Mouse (Mus musculus) left cerebral cortex, postnatal 36 days (tissue): ENCODE results near the gene BC025920. TPM values are rescaled to one million over a fixed set of nuclear protein-coding genes. Genes with fewer than 3 reads are reported as not detected.

Experiments used
- DNase-seq, 2 experiments: peaks; one replicate each; pipeline ENCODE4 v3.0.0; 2021 to 2022; ENCODE audit warnings: low spot score in 2 of 2, mixed read lengths in 1 of 2
- intact Hi-C: fragments of 180-260 bp; cut with DNase I; formaldehyde crosslinking; loops from one replicate; pipeline ENCODE4 v1.15.1; 2025
- total RNA-seq, 2 experiments: library from RNA; stranded (reverse); gene quantifications; 2 replicates each; pipeline ENCODE4 v1.2.3; 2021

BC025920 gene
- total RNA-seq, 2 experiments from 2014 or later: 3.5 to 3.6 TPM

DNA sequence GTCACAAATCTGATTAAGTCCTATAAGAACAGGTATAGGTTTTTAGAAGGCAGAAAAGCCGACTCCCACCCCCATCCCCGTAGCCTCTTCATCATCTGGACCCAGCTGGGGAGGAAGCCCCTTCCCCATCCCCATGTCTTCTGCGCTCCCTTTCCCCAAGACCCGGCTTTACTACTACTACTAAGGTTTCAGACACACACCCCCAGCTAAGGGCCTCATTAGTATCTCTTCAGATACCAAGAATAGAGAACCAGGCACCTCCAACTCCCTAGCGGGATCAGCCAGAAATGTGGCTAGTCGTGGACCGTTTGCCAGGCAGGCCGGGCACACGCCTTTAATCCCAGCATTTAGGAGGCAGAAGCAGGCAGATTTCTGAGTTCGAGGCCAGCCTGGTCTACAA lies 6.0 kb upstream of the BC025920 start:
- DNase-seq: no peak
- intact Hi-C loops: loop anchor here (5.0 kb wide), 1 partner anchor 98 kb away; the partner anchor contains the start of gene S1pr4

DNA sequence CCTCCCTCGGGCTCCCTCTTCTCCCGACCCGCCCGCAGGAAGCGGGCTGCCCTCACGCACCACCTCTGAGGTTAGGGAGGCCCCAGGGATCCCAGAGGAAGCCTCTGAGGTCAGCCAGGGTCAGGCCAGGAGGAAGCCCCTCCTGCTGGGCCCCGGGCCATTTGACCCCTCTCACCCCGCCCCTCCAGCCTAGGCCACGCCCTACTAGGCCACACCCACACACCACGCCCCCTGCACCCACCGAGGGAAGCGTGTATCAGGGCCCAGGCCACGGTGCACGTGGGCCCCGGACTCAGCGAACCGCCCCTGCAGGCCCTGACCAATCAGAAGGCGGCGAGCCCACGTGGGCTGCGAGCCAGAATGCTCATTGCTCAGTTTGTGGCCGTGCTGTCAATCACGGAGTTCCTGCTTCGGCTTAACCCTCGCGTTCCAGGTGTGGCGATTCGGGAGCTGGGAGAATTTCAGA lies 5.3 kb upstream of the BC025920 start, which contains the start of gene Tle6:
Gene Tle6, minus strand, starts transcription at position 336 of the 466 bp plus-strand sequence.
- peak; percentile 87 to 90 for DNase-seq
- intact Hi-C loops: loop anchor here (5.0 kb wide), 1 partner anchor 98 kb away; the partner anchor contains the start of gene S1pr4

DNA sequence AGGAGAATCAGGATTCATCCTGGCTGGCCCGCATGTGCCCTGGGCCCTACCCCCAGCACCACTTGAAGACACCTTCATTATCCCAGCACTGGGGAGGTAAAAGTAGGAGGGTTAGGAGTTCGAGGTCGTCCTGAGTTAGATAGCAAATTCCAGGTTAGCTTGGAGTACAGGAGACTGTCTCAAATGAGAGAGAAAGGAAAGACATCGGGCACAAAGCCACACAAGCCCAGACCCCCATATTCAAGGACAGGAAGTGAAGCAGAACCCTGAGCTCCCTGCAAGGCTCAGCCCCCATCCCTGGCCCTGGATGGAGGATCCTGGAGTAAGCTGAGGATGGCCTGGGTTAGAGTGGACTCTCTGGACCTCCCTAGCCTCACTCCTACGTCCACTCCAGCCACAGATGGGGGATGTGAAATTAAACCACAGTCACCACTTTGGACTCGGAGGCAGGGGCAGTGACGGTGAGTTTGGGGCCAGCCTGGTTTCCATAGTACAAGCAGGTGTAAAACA lies 4.6 kb upstream of the BC025920 start:
- DNase-seq: no peak
- intact Hi-C loops: loop anchor here (5.0 kb wide), 1 partner anchor 99 kb away; the partner anchor contains the start of gene S1pr4

DNA sequence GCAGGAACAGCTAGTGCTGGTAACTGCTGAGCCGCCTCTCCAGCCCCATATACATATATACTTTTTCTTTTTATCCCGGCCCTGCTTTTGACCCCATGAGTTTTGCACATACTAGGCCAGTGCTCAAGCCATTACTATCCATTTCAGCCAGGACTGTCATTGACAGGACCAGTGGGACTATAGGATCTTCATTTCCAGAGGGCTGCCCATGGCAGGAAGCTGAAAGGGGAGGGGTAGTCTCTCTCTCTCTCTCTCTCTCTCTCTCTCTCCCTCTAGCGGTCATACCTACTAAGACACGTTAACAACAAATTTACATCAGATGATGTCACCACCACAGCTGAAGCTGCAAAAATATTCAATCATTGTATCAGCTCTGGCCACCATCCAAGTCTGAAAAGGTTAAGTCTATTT lies 3.3 kb upstream of the BC025920 start:
- intact Hi-C loops: loop anchor here (5.0 kb wide), 1 partner anchor 100 kb away; the partner anchor contains the start of gene S1pr4
- DNase-seq: no peak

DNA sequence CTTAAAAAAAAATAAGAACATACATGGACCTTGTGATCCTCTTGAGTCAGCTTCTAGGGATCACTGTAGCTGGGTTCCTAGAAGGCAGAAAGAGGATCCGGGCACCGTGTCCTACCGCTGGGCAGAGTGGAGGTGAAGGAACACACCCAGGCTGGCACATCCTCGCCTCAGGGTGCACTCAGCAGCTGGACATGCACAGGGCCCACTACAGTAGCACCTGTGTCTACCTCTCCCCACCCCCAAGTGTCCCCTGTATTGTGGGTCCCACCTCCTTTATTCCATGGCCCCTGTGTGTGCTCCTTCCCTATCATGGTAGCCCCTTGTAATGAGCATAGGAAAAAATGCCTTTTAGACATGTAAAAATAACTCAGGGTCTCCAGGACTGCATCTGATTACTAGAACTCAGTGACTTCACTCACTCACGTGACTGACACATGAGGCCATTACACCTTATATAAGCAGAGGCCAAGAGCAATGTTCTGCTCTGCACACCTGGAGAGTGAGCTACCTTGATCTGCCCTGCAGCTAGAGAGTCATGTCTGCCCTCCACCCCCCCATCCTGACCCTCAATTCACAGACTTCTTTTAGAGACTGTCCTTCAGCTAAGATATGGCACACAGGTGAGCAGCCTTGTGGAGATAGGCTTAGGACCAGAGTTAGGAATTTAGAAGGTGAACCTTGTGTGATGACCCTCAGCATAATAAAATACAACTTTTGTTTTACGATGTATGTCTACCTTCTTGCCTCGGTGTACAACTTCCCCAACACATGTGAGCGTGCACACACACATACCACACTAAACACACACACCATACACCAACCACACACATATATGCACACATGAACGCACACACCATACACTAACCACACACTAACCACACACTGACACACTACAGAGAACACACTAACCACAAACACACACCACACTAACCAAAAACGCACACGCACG lies 1.8 kb upstream of the BC025920 start:
- intact Hi-C loops: loop anchor here (2.0 to 5.0 kb wide), 2 partner anchors 41 to 102 kb away; partner anchors contain the start of gene S1pr4
- DNase-seq: no peak

DNA sequence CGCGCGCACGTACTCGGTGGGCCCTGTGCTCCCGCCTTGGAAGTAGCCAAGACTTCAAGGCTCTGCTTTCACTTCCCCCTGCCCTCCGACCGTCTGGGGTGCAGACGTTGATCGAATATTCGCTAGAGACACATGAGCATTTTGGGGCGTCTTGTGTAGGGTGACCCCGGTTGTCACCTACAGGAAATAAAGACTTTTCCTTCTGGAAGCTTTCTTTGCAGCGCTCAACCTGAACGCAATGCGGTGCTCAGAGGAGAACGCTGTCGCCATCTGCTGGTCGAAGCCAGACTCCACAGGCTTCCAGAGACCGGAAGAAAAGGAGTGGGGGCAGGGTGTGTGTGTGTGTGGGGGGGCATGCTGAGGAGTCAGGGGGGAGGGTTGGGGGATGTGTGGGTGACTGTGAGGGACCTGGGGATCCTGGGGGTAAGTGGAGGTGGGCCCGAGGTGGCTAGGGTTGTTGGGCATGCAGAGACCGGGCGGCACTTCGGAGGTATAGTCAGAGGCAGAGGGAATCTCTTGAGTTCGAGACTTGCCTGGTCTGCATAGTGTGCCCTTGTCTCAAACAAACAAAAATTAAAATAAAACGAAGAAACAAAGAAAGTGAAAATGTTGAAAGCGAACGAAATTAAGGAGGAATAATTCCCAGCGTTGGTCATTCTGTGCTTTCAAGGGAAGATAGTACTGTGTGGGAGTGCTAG lies 953 bp upstream of the BC025920 start:
- intact Hi-C loops: loop anchor here (2.0 to 5.0 kb wide), 2 partner anchors 42 to 103 kb away; partner anchors contain the start of gene S1pr4
- DNase-seq: peak; percentile 83 to 88

DNA sequence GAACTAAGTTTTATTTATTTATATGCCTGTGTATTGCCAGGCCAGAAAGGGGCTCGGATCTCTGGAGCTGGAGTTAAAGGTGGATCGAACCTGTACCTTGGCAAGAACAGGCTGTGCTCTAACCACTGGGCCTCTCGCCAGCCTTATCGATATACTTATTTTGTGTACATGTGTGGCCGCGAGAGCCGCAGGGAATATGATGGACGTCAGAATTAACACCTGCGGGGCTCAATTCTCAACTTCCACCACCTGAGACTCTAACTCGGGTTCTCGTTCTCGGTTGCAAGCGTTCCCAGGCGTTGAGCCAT lies 450 bp upstream of the BC025920 start:
- no peak for DNase-seq
- intact Hi-C loops: loop anchor here (2.0 kb wide), 1 partner anchor 43 kb away; no protein-coding TSS in a partner anchor

DNA sequence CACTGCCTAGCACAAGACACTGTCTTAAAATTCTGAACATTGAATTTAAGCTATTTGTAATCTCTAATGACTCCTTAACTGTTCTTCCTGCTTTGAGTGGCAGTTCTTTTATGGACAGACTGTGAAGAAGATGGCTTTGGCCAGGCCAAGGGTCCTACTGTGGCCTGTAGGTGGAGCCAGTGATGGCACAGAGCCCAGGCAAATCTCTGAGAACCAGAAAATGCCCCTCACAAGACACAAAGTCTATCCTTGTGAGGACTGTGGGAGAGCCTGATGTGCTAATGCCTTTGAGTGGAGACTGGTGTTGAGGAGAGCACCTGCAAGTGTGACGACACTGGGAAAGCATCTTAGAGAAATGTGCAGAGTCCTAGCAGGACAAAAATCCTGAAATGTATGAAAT lies 2.2 kb downstream of the BC025920 start:
- intact Hi-C loops: no loop called here
- no peak for DNase-seq

DNA sequence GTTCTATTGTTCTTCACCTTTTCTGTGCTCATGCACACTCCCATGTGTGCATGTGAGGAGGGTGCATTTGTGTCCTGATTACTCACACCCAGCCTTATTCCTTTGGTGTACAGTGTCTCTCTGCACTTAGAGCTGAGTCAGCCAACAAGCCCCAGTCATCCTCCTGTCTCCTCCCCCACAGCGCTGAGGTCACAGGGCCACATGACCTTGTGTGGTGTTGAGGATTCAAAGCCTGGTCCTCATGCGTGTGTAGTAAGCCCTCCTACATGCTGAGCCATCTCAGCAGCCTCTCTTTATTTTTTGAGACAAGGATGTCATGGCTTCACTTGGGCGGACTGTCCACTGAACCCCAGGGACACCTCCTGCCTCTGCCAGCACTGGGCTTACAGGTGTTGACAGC lies 6.7 kb downstream of the BC025920 start:
- intact Hi-C loops: no loop called here
- no peak for DNase-seq

DNA sequence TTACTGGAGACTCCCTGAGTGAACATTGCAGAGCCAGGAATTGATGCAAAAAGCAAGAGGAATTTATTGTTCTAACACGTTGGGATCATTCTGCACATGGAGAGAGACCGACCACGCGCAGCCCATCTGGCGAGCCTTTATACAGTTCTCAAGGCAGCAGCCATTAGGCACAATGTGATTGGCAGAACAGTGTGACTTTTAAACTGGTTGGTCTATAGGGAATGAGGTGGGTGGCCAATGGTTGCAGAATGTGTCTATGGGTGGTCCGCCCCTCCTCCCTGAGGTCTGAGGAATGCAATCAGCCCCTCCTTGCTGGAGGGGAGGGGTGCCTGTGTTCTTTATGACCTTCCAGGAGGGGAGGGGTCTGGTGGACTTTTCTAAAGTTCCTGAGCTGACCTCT lies 9.4 kb downstream of the BC025920 start:
- intact Hi-C loops: no loop called here
- no peak for DNase-seq

DNA sequence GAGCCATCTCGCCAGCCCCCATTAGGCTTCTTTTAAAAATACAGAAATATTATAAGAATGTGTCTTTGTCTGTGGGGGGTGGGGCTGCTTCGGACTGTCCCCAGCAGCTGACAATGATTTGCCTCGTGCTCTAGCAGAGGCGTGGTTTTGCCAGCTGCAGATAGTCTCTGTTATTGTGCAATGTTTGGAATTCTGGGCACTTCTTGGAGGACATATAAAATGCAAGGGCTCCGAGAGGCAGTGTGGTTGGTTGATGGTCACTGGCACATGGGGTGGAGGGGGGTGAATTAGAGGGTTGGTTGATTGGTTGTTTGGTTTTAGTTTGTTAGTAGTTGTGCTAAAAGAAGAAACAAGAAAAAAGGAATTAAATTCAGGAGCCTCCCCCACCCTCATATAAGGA lies 13.9 kb downstream of the BC025920 start:
- intact Hi-C loops: no loop called here
- DNase-seq: no peak

DNA sequence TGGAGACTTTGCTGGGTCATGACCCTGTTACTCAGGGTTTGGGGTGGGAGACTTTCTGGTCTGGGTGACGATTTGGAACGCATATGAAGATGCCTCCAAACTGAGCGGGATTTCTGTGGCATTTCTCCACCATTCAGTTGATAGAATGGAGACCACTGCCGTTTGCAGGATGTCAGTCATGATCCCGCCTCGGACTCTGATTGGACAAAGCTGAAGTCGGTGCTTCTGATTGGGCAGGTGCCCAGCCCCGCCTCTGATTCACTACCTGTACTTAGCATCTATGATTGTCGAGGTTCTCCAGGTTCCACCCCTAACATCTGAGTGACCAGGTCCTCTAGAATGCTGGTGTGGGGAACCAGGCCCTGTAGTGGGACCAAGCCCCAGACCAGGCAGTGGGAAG lies 14.7 kb downstream of the BC025920 start:
- intact Hi-C loops: no loop called here
- DNase-seq: no peak

DNA sequence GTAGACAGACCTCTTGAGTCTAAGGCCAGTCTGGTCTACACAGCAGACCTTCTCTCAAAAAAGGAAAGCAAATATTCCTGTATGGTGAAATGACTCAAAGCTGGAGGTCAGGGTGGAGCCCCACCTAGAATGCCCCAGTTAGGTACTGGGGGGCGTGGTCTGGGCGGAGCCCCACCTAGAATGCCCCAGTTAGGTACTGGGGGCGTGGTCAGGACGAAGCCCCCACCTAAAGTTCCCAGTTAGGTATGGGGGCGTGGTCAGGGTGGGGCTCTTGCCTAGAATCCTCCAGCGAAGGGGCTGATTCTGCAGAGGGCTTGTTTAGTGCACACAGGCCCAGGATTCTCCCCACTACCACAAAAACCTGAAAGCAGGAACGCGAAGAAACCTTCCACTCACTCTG lies 17.4 kb downstream of the BC025920 start:
- intact Hi-C loops: no loop called here

DNA sequence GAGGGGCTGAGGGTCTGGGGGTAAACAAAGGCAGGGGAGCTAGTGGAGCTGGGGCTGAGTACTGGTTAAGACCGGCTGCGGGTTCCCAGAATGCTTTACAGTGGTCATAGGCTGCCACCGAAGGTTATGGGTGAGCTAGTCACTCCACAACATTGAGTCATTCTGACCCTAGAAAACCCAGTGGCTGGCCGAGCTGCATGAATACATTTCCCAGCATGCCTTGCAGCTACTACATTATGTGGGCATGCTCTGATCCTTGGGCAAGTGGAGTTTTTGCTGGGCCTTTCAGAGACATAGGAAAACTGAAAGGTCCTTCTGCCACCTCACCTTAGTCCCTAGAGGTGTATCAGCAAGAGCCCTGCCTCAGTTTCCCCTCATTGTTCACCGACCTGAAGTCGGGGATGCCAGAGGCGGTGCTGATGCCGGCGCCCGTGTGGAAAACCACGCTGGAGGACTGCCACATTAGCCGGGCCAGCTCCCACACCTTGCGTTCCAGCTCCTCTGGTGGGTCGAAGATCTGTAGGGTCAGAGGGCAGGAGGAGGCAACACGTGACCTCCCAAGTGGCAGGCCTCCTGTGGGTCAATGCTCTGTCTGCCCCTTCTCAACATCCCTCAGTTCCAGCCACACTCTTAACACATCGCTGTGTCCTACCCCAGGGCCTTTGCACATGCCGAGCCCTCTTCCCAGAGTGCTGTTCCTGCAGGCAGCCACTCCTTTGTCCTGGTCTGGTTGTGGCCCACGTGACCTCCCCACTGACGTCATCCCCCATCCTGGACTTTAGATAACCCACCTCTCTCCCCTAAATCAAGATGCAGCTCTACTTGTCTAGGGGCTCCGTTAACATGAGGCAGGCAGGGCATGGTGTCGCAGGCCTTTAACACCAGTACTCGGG lies 20.3 kb downstream of the BC025920 start:
- no peak for DNase-seq
- intact Hi-C loops: no loop called here

More for the DNA sequence above, 17.4 kb downstream of the BC025920 start:
- no peak for DNase-seq

DNA sequence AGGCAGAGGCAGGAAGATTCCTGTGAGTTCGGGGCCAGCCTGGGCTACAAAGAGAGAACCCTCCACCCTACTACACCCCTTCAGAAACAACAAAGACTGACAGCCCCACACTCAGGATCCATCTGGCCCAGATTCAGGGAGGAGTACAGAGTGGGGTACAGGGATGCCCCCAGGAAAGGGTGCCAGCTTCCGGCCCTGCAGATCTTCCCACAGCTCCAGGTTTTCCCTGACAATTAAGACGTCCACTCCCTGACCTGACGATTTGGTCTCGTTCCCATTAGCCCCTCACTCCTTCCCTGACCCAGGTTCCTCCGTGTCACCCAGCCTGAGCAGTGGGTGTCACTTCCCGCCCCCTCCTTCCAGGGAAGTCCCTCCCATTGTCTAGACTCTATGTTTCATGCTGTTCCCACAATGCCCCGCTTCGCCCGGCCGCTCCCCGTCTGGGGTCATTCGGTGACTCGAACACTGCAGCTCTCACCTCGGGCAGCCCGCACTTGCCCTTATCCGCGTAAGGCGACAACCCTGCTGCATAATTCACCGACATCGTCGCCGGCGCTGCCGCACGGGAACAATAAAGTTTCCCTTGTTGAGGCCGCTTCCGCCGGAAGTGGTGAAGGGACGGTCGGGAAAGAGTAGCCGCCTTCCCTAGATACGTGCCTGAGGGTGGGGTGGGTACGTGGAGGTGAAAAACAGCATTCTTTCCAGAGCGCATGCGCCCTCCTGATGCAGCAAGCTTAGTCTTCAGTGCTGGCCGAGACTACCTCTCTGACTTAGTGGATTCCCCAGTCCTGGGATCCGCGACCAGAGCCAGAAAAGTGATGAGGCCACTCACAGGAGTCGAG lies 21.1 kb downstream of the BC025920 start, which contains the start of gene Sirt6:
Gene Sirt6, minus strand, starts transcription at position 804 of the 842 bp plus-strand sequence.
- intact Hi-C loops: no loop called here
- peak; percentile 91 to 93 for DNase-seq

DNA sequence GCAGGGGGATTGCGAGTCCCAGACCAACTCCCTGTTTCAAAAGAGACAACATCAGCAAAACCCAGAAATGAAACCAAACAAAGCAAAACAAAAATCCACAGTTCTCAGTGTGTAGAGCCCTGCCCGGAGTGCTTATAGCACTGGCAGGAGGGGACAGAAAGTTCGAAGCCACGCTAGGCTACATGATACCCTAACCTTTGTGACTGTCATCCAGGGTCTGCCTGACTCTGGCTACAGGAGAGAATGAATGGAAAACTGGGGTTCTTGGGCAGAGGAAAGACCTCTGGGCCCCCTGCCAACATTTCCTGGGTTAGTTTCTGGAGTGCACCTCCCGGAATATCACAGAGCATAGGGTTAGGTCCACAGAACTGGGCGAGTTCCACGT lies 21.8 kb downstream of the BC025920 start:
- DNase-seq: no peak
- intact Hi-C loops: no loop called here

DNA sequence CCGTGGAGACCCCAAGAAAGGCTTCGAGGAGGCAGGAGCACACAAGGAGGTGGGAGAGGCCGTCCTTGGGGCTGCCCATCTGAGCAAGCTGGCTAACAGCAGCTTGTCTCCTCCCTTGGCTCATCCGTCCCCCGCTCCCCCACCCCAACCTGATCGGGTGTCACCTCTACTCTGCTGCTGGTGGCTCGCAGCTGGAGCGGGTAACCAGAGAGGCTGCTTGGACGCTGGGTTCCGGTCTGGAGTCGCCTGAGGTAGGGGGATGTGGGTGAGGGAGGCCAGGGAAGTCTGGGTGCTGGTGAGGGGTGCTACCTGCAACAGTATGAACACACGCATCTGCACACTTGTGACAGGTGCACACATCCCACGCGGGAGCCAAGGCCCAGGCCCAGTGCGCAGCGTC lies 22.3 kb downstream of the BC025920 start, which contains the start of gene Ankrd24:
Gene Ankrd24, plus strand, starts transcription at position 151 of the 400 bp plus-strand sequence.
- intact Hi-C loops: no loop called here
- DNase-seq: no peak
